29 mouse cellular contexts compared by ENCODE assay signal in genomic region chr17:36971172-36971850, GRCm38 (mm10). TPM values are rescaled to one million over a fixed set of nuclear protein-coding genes. Genes with fewer than 3 reads are reported as not detected.
DNase-seq lines count a peak whose midpoint lies in the region; ATAC-seq and TF ChIP-seq lines count a peak whose summit lies in the region.
"Had no signal": no experiment of that assay in that cellular context is flagged by ENCODE, and none has a peak within 500 bp of the region (broad histone marks: within the 10 kb centered on the region; RNA-seq: fewer than 3 reads in every experiment).

No protein-coding gene starts in this region.

- DNase-seq in intestine, embryonic 14.5 days (ENCODE audit: low spot score) = peak; percentile 36
- DNase-seq in kidney, adult 8-10 months = no peak
- DNase-seq in c-Kit-positive CD71-positive TER-119-positive erythroid progenitor cells, embryonic 14.5 days (ENCODE audit: low spot score) = no peak
- DNase-seq in urinary bladder, postnatal 36 days (ENCODE audit: low spot score in 2 of 2) = no peak
- DNase-seq: B cell, adult 2 months; cerebellum, adult 8-10 months; gastrocnemius, postnatal 14 days; lung, embryonic 14.5 days; right cerebral cortex, postnatal 14 days; thymus, adult 18-20 months had no signal

- H3K27me3 ChIP-seq in intestine, embryonic 14.5 days (replicated peaks; ENCODE audit: control insufficient read depth, insufficient read depth, low read length) = no peaks in the 10 kb centered on the region
- no peaks in the 10 kb centered on the region for H3K27me3 ChIP-seq in intestine, embryonic 16.5 days (replicated peaks; ENCODE audit: control insufficient read depth, insufficient read depth, low read length)
- H3K27me3 ChIP-seq in ES-Bruce4 (ENCODE audit: control insufficient read depth, insufficient read depth, low read length, poor library complexity, severe bottlenecking) = no peaks in the 10 kb centered on the region
- H3K27me3 ChIP-seq: hindbrain, embryonic 13.5 days; limb, embryonic 12.5 days; midbrain, embryonic 13.5 days had no signal

- TF ChIP-seq POLR2A in ES-Bruce4 (IDR thresholded peaks at IDR 0.05; ENCODE audit: insufficient read depth, low read length) = no peak

- H3K27ac ChIP-seq in intestine, embryonic 14.5 days (ENCODE audit: low read depth) = no peak overlapping the region
- H3K27ac ChIP-seq in intestine, embryonic 16.5 days (ENCODE audit: low read length) = no peak overlapping the region
- peak overlapping the region; percentile 81 for H3K27ac ChIP-seq in ES-Bruce4 (ENCODE audit: insufficient read depth, low read length)
- H3K27ac ChIP-seq: embryonic facial prominence, embryonic 10.5 days; hindbrain, embryonic 13.5 days; limb, embryonic 12.5 days; liver, embryonic 12.5 days; macrophage; midbrain, embryonic 13.5 days had no signal

- no peak for ATAC-seq in intestine, embryonic 14.5 days (replicated peaks; ENCODE audit: low FRiP score, low TSS enrichment, low read depth)
- ATAC-seq in intestine, embryonic 16.5 days = no peak
- peak; percentile 64 to 80 for ATAC-seq in hematopoietic stem cell, adult 5-6 weeks (replicated peaks in 1 of 2; ENCODE audit: insufficient read depth in 1 of 2, low FRiP score in 2 of 2, low TSS enrichment in 1 of 2, low read depth in 1 of 2, poor library complexity in 2 of 2, severe bottlenecking in 2 of 2)
- ATAC-seq: intestine, postnatal 0 days; midbrain, embryonic 13.5 days had no signal

- WGBS in intestine, embryonic 14.5 days = 91% methylated on average over 6 of the region's 6 CpGs
- 78% methylated on average over 6 of the region's 6 CpGs for WGBS in intestine, embryonic 16.5 days

- H3K4me3 ChIP-seq in intestine, embryonic 14.5 days (ENCODE audit: low read depth, low read length) = no peak overlapping the region
- H3K4me3 ChIP-seq in intestine, embryonic 16.5 days (ENCODE audit: low read length) = no peak overlapping the region
- peak overlapping the region; percentile 73 for H3K4me3 ChIP-seq in ES-Bruce4 (ENCODE audit: low read depth, low read length)
- H3K4me3 ChIP-seq: embryonic facial prominence, embryonic 10.5 days; hindbrain, embryonic 13.5 days; limb, embryonic 12.5 days; liver, embryonic 12.5 days; midbrain, embryonic 13.5 days had no signal

- no peak for TF ChIP-seq CTCF in ES-Bruce4 (IDR thresholded peaks at IDR 0.05; ENCODE audit: low read depth, low read length)

- H3K9ac ChIP-seq in intestine, embryonic 14.5 days (ENCODE audit: low read length) = no peak overlapping the region
- H3K9ac ChIP-seq in intestine, embryonic 16.5 days (ENCODE audit: low read depth, low read length) = no peak overlapping the region
- H3K9ac ChIP-seq in ES-Bruce4 (ENCODE audit: low read depth, poor library complexity, severe bottlenecking) = peak overlapping the region; percentile 74
- H3K9ac ChIP-seq: hindbrain, embryonic 13.5 days; limb, embryonic 12.5 days; liver, embryonic 12.5 days; lung, embryonic 14.5 days; midbrain, embryonic 13.5 days had no signal

- no peak for TF ChIP-seq EP300 in ES-Bruce4 (IDR thresholded peaks at IDR 0.05; ENCODE audit: insufficient read depth, low read depth, low read length)

- no peaks in the 10 kb centered on the region for H3K36me3 ChIP-seq in intestine, embryonic 14.5 days (ENCODE audit: control insufficient read depth, insufficient read depth, low read length)
- no peaks in the 10 kb centered on the region for H3K36me3 ChIP-seq in intestine, embryonic 16.5 days (ENCODE audit: control insufficient read depth, insufficient read depth, low read length)
- H3K36me3 ChIP-seq in ES-Bruce4 (ENCODE audit: control insufficient read depth, insufficient read depth, low read length, poor library complexity, severe bottlenecking) = peaks cover 18% of the 10 kb centered on the region
- H3K36me3 ChIP-seq: embryonic facial prominence, embryonic 10.5 days; hindbrain, embryonic 13.5 days; limb, embryonic 12.5 days; liver, embryonic 12.5 days; midbrain, embryonic 13.5 days had no signal

- no peak overlapping the region for H3K4me2 ChIP-seq in intestine, embryonic 14.5 days (ENCODE audit: low read length)
- H3K4me2 ChIP-seq in intestine, embryonic 16.5 days (ENCODE audit: low read depth, low read length) = no peak overlapping the region
- H3K4me2 ChIP-seq: hindbrain, embryonic 13.5 days; limb, embryonic 12.5 days; liver, embryonic 12.5 days; lung, embryonic 14.5 days; midbrain, embryonic 13.5 days had no signal

- no peaks in the 10 kb centered on the region for H3K4me1 ChIP-seq in intestine, embryonic 14.5 days (replicated peaks; ENCODE audit: control insufficient read depth, insufficient read depth, low read length)
- H3K4me1 ChIP-seq in intestine, embryonic 16.5 days (ENCODE audit: control insufficient read depth, insufficient read depth, low read length) = no peaks in the 10 kb centered on the region
- peaks cover 5% of the 10 kb centered on the region for H3K4me1 ChIP-seq in ES-Bruce4 (ENCODE audit: control insufficient read depth, insufficient read depth, low read length)
- H3K4me1 ChIP-seq: embryonic facial prominence, embryonic 10.5 days; hindbrain, embryonic 13.5 days; limb, embryonic 12.5 days; liver, embryonic 12.5 days; midbrain, embryonic 13.5 days had no signal

- no peaks in the 10 kb centered on the region for H3K9me3 ChIP-seq in intestine, embryonic 14.5 days (ENCODE audit: control insufficient read depth, low read length)
- no peaks in the 10 kb centered on the region for H3K9me3 ChIP-seq in intestine, embryonic 16.5 days (ENCODE audit: control insufficient read depth, low read length)
- no peaks in the 10 kb centered on the region for H3K9me3 ChIP-seq in ES-Bruce4 (replicated peaks; ENCODE audit: control insufficient read depth, insufficient read depth, low read length, poor library complexity, severe bottlenecking)
- H3K9me3 ChIP-seq: embryonic facial prominence, embryonic 10.5 days; hindbrain, embryonic 13.5 days; limb, embryonic 12.5 days; liver, embryonic 12.5 days; midbrain, embryonic 13.5 days had no signal

RNA-seq across cellular contexts. Expression of gene 2410137M14Rik, which starts 9.7 kb away (rescaled TPM):
- polyA plus RNA-seq in intestine, embryonic 14.5 days (2014; fragmentation: Nextera tagmentation; extraction: Ambion mirVana) = not detected in 2 replicates
- not detected in 2 replicates for polyA plus RNA-seq in intestine, embryonic 16.5 days (2015; fragmentation: Nextera tagmentation; extraction: Ambion mirVana)
- 2.9 and 4.7 TPM in 2 replicates for polyA plus RNA-seq in ES-Bruce4 (2011; ENCODE audit: insufficient read depth, insufficient read length, low read depth, missing spikeins)
- not detected in 2 replicates for total RNA-seq in hematopoietic stem cell, adult 5-6 weeks (2017)
- total RNA-seq: adrenal gland, adult 18-20 months; layer of hippocampus, postnatal 14 days; MEL had no signal
- polyA plus RNA-seq: embryonic facial prominence, embryonic 10.5 days; forebrain, embryonic 11.5 days; hindbrain, embryonic 13.5 days; intestine, postnatal 0 days; kidney, embryonic 16.5 days; limb, embryonic 12.5 days; liver, embryonic 12.5 days; lung, embryonic 14.5 days; macrophage; spleen, adult 2 months; stomach, embryonic 14.5 days had no signal

RNA-seq across cellular contexts. Expression of gene Znrd1as, which starts 12.9 kb away (rescaled TPM):
- polyA plus RNA-seq in intestine, embryonic 14.5 days (2014; fragmentation: Nextera tagmentation; extraction: Ambion mirVana) = 4.9 and 6.6 TPM in 2 replicates
- polyA plus RNA-seq in intestine, embryonic 16.5 days (2015; fragmentation: Nextera tagmentation; extraction: Ambion mirVana) = 6.1 and 6.6 TPM in 2 replicates
- 29.6 and 30.5 TPM in 2 replicates for polyA plus RNA-seq in ES-Bruce4 (2011; ENCODE audit: insufficient read depth, insufficient read length, low read depth, missing spikeins)
- total RNA-seq in hematopoietic stem cell, adult 5-6 weeks (2017) = 9.2 and 13.8 TPM in 2 replicates

RNA-seq across cellular contexts. Expression of gene Znrd1, which starts 13.0 kb away (rescaled TPM):
- polyA plus RNA-seq in intestine, embryonic 14.5 days (2014; fragmentation: Nextera tagmentation; extraction: Ambion mirVana) = 88.7 and 91.2 TPM in 2 replicates
- polyA plus RNA-seq in intestine, embryonic 16.5 days (2015; fragmentation: Nextera tagmentation; extraction: Ambion mirVana) = 68.5 and 72.2 TPM in 2 replicates
- 71.7 and 79.6 TPM in 2 replicates for polyA plus RNA-seq in ES-Bruce4 (2011; ENCODE audit: insufficient read depth, insufficient read length, low read depth, missing spikeins)
- total RNA-seq in hematopoietic stem cell, adult 5-6 weeks (2017) = 45.1 and 49.9 TPM in 2 replicates

RNA-seq across cellular contexts. Expression of gene H2-M5, which starts 18.0 kb away (rescaled TPM):
- 0.16 and 0.51 TPM in 2 replicates for polyA plus RNA-seq in intestine, embryonic 14.5 days (2014; fragmentation: Nextera tagmentation; extraction: Ambion mirVana)
- 0.16 and 0.22 TPM in 2 replicates for polyA plus RNA-seq in intestine, embryonic 16.5 days (2015; fragmentation: Nextera tagmentation; extraction: Ambion mirVana)
- 12.6 and 13.2 TPM in 2 replicates for polyA plus RNA-seq in ES-Bruce4 (2011; ENCODE audit: insufficient read depth, insufficient read length, low read depth, missing spikeins)
- total RNA-seq in hematopoietic stem cell, adult 5-6 weeks (2017) = not detected in 2 replicates
- total RNA-seq: adrenal gland, adult 18-20 months; gastrocnemius, postnatal 14 days; MEL; neutrophil, adult 5-6 weeks had no signal
- polyA plus RNA-seq: heart, postnatal 0 days; intestine, postnatal 0 days; macrophage had no signal

RNA-seq across cellular contexts. Expression of gene Ppp1r11, which starts 19.8 kb away (rescaled TPM):
- 120 and 132 TPM in 2 replicates for polyA plus RNA-seq in intestine, embryonic 14.5 days (2014; fragmentation: Nextera tagmentation; extraction: Ambion mirVana)
- polyA plus RNA-seq in intestine, embryonic 16.5 days (2015; fragmentation: Nextera tagmentation; extraction: Ambion mirVana) = 92.1 and 101 TPM in 2 replicates
- polyA plus RNA-seq in ES-Bruce4 (2011; ENCODE audit: insufficient read depth, insufficient read length, low read depth, missing spikeins) = 67.3 and 68.8 TPM in 2 replicates
- total RNA-seq in hematopoietic stem cell, adult 5-6 weeks (2017) = 37.8 and 55.1 TPM in 2 replicates

Comparison
In these comparisons a context has a peak if more than half of its experiments do, and no peak if none do; other contexts are left out.
1. ATAC-seq: peak in hematopoietic stem cell, adult 5-6 weeks (2 of 2); none in intestine, embryonic 14.5 days (single experiment) and intestine, embryonic 16.5 days (single experiment).